Mouse (Mus musculus) C2C12 (cell line): ENCODE data around the gene Slc37a2. TPM values are rescaled to one million over a fixed set of nuclear protein-coding genes. Genes with fewer than 3 reads are reported as not detected.

Experiments used
- H3K27me3 ChIP-seq: one replicate; pipeline ENCODE4 v1.6.1; 2011; ENCODE audit not compliant: control insufficient read depth, insufficient read depth, insufficient read length
- H3K36me3 ChIP-seq: one replicate; pipeline ENCODE4 v1.6.1; 2011; ENCODE audit not compliant: control insufficient read depth, insufficient read depth
- H3K4me3 ChIP-seq: one replicate; pipeline ENCODE4 v1.5.1; 2011; ENCODE audit warnings: mild to moderate bottlenecking, control low read depth; ENCODE audit not compliant: poor library complexity, insufficient read depth, severe bottlenecking
- H3K79me2 ChIP-seq: one replicate; pipeline ENCODE4 v1.6.1; 2011; ENCODE audit not compliant: control insufficient read depth, insufficient read depth
- H3K79me3 ChIP-seq: one replicate; pipeline ENCODE4 v1.6.1; 2011; ENCODE audit warnings: low read depth, control low read depth
- H3ac ChIP-seq: one replicate; pipeline ENCODE3; 2011; ENCODE audit warnings: low read depth; ENCODE audit not compliant: control insufficient read depth, insufficient read length
- CEBPB ChIP-seq: IDR thresholded peaks from one replicate; pipeline ENCODE4 v1.6.1; 2011; ENCODE audit warnings: low read depth, mild to moderate bottlenecking, control low read depth, moderate library complexity
- CTCF ChIP-seq: IDR thresholded peaks from one replicate; pipeline ENCODE4 v1.5.1; 2011; ENCODE audit not compliant: control insufficient read depth, insufficient read depth, insufficient read length
- FOSL1 ChIP-seq: IDR thresholded peaks from one replicate; pipeline ENCODE4 v1.8.0; 2011; ENCODE audit warnings: mild to moderate bottlenecking, low read length; ENCODE audit not compliant: poor library complexity, insufficient read depth, severe bottlenecking
- MAX ChIP-seq: IDR thresholded peaks from one replicate; pipeline ENCODE4 v1.6.1; 2011; ENCODE audit warnings: mild to moderate bottlenecking, control low read depth
- MYOD1 ChIP-seq: IDR thresholded peaks from one replicate; pipeline ENCODE4 v1.6.1; 2011; ENCODE audit warnings: low read depth; ENCODE audit not compliant: control insufficient read depth, insufficient read length
- MYOG ChIP-seq: IDR thresholded peaks from one replicate; pipeline ENCODE4 v1.6.1; 2011; ENCODE audit not compliant: control insufficient read depth, insufficient read length; ENCODE audit errors: extremely low read depth
- USF1 ChIP-seq: IDR thresholded peaks from one replicate; pipeline ENCODE4 v1.6.1; 2011; ENCODE audit warnings: low read depth, mild to moderate bottlenecking, control low read depth, moderate library complexity
- polyA plus RNA-seq: library from polyadenylated mRNA; unstranded; fragments of >200 nt; fragmentation: generic; extraction: Trizol; gene quantifications from one replicate; pipeline ENCODE4 v1.2.1, GENCODE M21; 2012; ENCODE audit warnings: missing spikeins

The Slc37a2 gene
- polyA plus RNA-seq, 1 experiment = 4.2 TPM

GRCm38 (mm10) chr9:37188024-37188423, 67.5 kb downstream of the Slc37a2 start:
- Histone ChIP-seq H3K79me3 (no peaks in the 10 kb centered on the region), H3K79me2 (no peaks in the 10 kb centered on the region), H3K27me3 (peaks cover 8% of the 10 kb centered on the region), H3K36me3 (no peaks in the 10 kb centered on the region), H3K4me3 (no peak overlapping the region), H3ac (no peak overlapping the region)
- TF ChIP-seq MYOG (no peak), CEBPB (no peak), USF1 (no peak), CTCF (no peak), MAX (no peak), FOSL1 (no peak), MYOD1 (no peak)

- H3K79me2 ChIP-seq = no peaks in the 10 kb centered on the region
- H3K27me3 ChIP-seq = peaks cover 8% of the 10 kb centered on the region
- no peaks in the 10 kb centered on the region for H3K79me3 ChIP-seq
- no peak overlapping the region for H3ac ChIP-seq
- no peak for TF ChIP-seq MYOD1
- TF ChIP-seq USF1 = no peak
- no peak for TF ChIP-seq CEBPB
- no peak for TF ChIP-seq FOSL1
- TF ChIP-seq CTCF = no peak
- no peak for TF ChIP-seq MYOG
- TF ChIP-seq MAX = no peak
- no peaks in the 10 kb centered on the region for H3K36me3 ChIP-seq
- H3K4me3 ChIP-seq = no peak overlapping the region
Observed at GRCm38 (mm10) chr9:37187407-37187806, 68.1 kb downstream of the Slc37a2 start.

- no peaks in the 10 kb centered on the region for H3K79me2 ChIP-seq
- no peaks in the 10 kb centered on the region for H3K36me3 ChIP-seq
- no peaks in the 10 kb centered on the region for H3K79me3 ChIP-seq
- H3K4me3 ChIP-seq = no peak overlapping the region
- TF ChIP-seq USF1 = no peak
- no peak for TF ChIP-seq MYOG
- no peak for TF ChIP-seq CTCF
- TF ChIP-seq CEBPB = no peak
- TF ChIP-seq MYOD1 = no peak
- TF ChIP-seq MAX = no peak
- TF ChIP-seq FOSL1 = no peak
- peaks cover 13% of the 10 kb centered on the region for H3K27me3 ChIP-seq
- H3ac ChIP-seq = no peak overlapping the region
Observed at GRCm38 (mm10) chr9:37183176-37183575, 72.4 kb downstream of the Slc37a2 start.

- Histone ChIP-seq H3ac (no peak overlapping the region), H3K27me3 (peaks cover 15% of the 10 kb centered on the region), H3K36me3 (no peaks in the 10 kb centered on the region), H3K4me3 (no peak overlapping the region), H3K79me2 (no peaks in the 10 kb centered on the region), H3K79me3 (no peaks in the 10 kb centered on the region)
- TF ChIP-seq MYOG (no peak), MAX (no peak)
Observed at GRCm38 (mm10) chr9:37181596-37181995, 73.9 kb downstream of the Slc37a2 start.

GRCm38 (mm10) chr9:37179596-37179995, 75.9 kb downstream of the Slc37a2 start:
- Histone ChIP-seq H3ac (no peak overlapping the region), H3K36me3 (no peaks in the 10 kb centered on the region), H3K79me3 (no peaks in the 10 kb centered on the region), H3K79me2 (no peaks in the 10 kb centered on the region), H3K4me3 (no peak overlapping the region), H3K27me3 (peaks cover 9% of the 10 kb centered on the region)
- no peak for TF ChIP-seq CTCF
- no peak for TF ChIP-seq MYOD1
- TF ChIP-seq USF1 = no peak
- TF ChIP-seq CEBPB = no peak
- TF ChIP-seq MAX = no peak
- TF ChIP-seq MYOG = no peak
- no peak for TF ChIP-seq FOSL1

GRCm38 (mm10) chr9:37178911-37179310, 76.6 kb downstream of the Slc37a2 start:
- Histone ChIP-seq H3ac (no peak overlapping the region), H3K27me3 (peaks cover 9% of the 10 kb centered on the region), H3K79me3 (no peaks in the 10 kb centered on the region), H3K4me3 (no peak overlapping the region), H3K36me3 (no peaks in the 10 kb centered on the region), H3K79me2 (no peaks in the 10 kb centered on the region)
- TF ChIP-seq CEBPB (no peak), FOSL1 (no peak), MAX (no peak), MYOG (no peak), USF1 (no peak), CTCF (no peak), MYOD1 (no peak)

Other genes starting within 250 kb of the Slc37a2 start
- gene Pknox2, start 108.3 kb downstream of the Slc37a2 start, polyA plus RNA-seq = 8.5 TPM
- gene Tmem218, start 47.5 kb downstream of the Slc37a2 start, polyA plus RNA-seq = 3.4 TPM
- gene Ccdc15, start 92.7 kb upstream of the Slc37a2 start, polyA plus RNA-seq = 0.56 TPM
- gene Hepacam, start 111.6 kb upstream of the Slc37a2 start, polyA plus RNA-seq = 0.01 TPM
- not detected for gene Robo4, start 146.2 kb upstream of the Slc37a2 start, polyA plus RNA-seq
- 0.18 TPM for gene Robo3, start 177.5 kb upstream of the Slc37a2 start, polyA plus RNA-seq
- 8.4 TPM for gene Msantd2, start 233.6 kb upstream of the Slc37a2 start, polyA plus RNA-seq